Mouse (Mus musculus) midbrain, embryonic 16.5 days (tissue): ENCODE data around the gene Slu7. TPM values are rescaled to one million over a fixed set of nuclear protein-coding genes. Genes with fewer than 3 reads are reported as not detected.
A peak's percentile ranks its signal among the peaks of the same experiment; 100 is the strongest.

Experiments used
- ATAC-seq: fragments of 200-750 bp; cut with Nextera tagmentation; 2 replicates; pipeline ENCODE4 v1.8.0; 2017; ENCODE audit warnings: moderate TSS enrichment
- H3K27ac ChIP-seq: fragments of 300-500 bp; sonication (generic); 2 replicates; pipeline ENCODE4 v1.5.1; 2014; ENCODE audit warnings: mild to moderate bottlenecking, low read length, mixed read lengths
- H3K27me3 ChIP-seq: fragments of 300-500 bp; sonication (generic); 2 replicates; pipeline ENCODE4 v1.6.1; 2014; ENCODE audit warnings: low read depth, low read length, mixed read lengths; ENCODE audit not compliant: control insufficient read depth, insufficient read depth
- H3K36me3 ChIP-seq: fragments of 300-500 bp; sonication (generic); 2 replicates; pipeline ENCODE4 v1.6.1; 2014; ENCODE audit warnings: mild to moderate bottlenecking, low read length, moderate library complexity, mixed read lengths; ENCODE audit not compliant: control insufficient read depth, insufficient read depth
- H3K4me1 ChIP-seq: fragments of 300-500 bp; sonication (generic); 2 replicates; pipeline ENCODE4 v1.6.1; 2014; ENCODE audit warnings: mild to moderate bottlenecking, low read length, mixed read lengths; ENCODE audit not compliant: control insufficient read depth, insufficient read depth
- H3K4me2 ChIP-seq: fragments of 300-500 bp; sonication (generic); 2 replicates; pipeline ENCODE4 v1.6.1; 2014; ENCODE audit warnings: mild to moderate bottlenecking, low read length, mixed read lengths
- H3K4me3 ChIP-seq: fragments of 300-500 bp; sonication (generic); 2 replicates; pipeline ENCODE4 v1.5.1; 2014; ENCODE audit warnings: low read depth, mild to moderate bottlenecking, low read length, moderate library complexity, mixed read lengths
- H3K9ac ChIP-seq: fragments of 300-500 bp; sonication (generic); 2 replicates; pipeline ENCODE4 v1.6.1; 2014; ENCODE audit warnings: low read depth, low read length, mixed read lengths
- H3K9me3 ChIP-seq: fragments of 300-500 bp; sonication (generic); replicated peaks from 2 replicates; pipeline ENCODE4 v1.6.1; 2014; ENCODE audit warnings: mild to moderate bottlenecking, low read length, mixed read lengths; ENCODE audit not compliant: control insufficient read depth, poor library complexity, severe bottlenecking
- whole genome bisulfite sequencing: fragments of 180-500 bp; shearing (Covaris S2); extraction: QIAGEN DNeasy Blood & Tissue Kit; methylation state at CpG from one replicate; pipeline ENCODE4 v1.1.7; 2014; 5-methylcytosine and 5-hydroxymethylcytosine counted together
- polyA plus RNA-seq: library from polyadenylated mRNA; unstranded; fragments of >200 nt; fragmentation: Nextera tagmentation; extraction: Ambion mirVana; gene quantifications from 2 replicates; pipeline ENCODE4 v1.2.1, GENCODE M21; 2015

Gene Slu7
- polyA plus RNA-seq, 1 experiment from 2014 or later = 62.6 TPM

DNA sequence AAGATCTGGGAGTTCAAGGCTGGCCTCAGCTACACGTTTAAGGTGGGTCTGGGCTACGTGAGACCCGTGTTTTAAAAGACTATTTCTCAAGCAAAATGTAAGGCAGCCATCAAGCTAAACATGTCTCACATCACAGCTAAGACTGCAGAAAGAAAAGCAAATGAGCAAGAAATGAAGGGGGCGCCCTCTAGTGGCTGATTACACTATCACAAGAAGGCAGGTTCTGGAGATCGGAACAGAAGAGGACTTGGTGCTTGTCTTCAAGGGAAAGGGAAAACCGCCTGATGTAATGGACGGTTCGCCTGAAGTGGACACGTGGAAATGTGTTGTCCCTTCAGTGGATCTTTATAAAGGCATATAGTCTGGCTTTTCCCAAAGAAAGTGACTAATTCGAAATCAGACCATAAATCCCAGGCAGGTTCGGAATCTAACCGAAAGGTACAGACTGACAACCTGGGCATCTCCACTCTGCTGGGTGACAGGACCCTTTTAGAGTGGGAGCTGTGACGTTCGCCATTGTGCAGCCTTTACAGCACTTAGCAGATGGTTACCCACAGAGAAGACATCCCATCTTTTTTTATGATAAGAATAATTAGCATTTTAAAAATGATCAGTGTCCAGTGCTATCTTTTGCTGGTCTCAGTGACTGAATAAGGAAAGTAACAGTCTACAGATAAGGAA is 20.6 kb upstream of the Slu7 start:
- Histone ChIP-seq H3K27ac (no peak overlapping the region), H3K9me3 (no peaks in the 10 kb centered on the region), H3K4me3 (no peak overlapping the region), H3K4me2 (peak overlapping the region; percentile 25; the same call in 1 of the 2 replicates), H3K9ac (no peak overlapping the region), H3K4me1 (no peaks in the 10 kb centered on the region), H3K36me3 (no peaks in the 10 kb centered on the region), H3K27me3 (no peaks in the 10 kb centered on the region)
- peak; percentile 68 for ATAC-seq
- WGBS = 24% methylated on average over 14 of the region's 14 CpGs

DNA sequence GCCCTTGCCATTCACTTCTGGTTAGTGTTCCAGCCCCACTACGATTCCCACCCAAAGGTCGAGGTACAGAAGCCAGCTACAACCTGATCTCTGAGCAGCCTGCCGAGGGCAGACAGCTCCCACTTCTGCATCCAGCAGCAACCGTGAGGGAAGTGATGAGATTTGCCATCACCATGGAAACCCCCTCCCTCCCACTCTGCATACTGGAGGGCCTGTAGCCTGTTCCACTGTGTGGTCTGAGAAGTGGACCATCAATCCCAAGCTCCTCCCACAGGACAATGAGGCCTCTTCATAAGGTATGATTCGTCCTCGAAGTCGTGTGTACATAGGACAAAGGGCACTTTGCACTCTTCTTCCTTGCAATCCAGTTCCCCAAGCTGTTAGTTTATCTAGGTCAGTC is 16.3 kb upstream of the Slu7 start:
- Histone ChIP-seq H3K4me2 (no peak overlapping the region), H3K9me3 (no peaks in the 10 kb centered on the region), H3K9ac (no peak overlapping the region), H3K4me3 (no peak overlapping the region), H3K4me1 (no peaks in the 10 kb centered on the region), H3K36me3 (no peaks in the 10 kb centered on the region), H3K27ac (no peak overlapping the region), H3K27me3 (no peaks in the 10 kb centered on the region)
- WGBS = 32% methylated on average over 7 of the region's 7 CpGs
- peak; percentile 48; the same call in 1 of the 2 replicates for ATAC-seq

DNA sequence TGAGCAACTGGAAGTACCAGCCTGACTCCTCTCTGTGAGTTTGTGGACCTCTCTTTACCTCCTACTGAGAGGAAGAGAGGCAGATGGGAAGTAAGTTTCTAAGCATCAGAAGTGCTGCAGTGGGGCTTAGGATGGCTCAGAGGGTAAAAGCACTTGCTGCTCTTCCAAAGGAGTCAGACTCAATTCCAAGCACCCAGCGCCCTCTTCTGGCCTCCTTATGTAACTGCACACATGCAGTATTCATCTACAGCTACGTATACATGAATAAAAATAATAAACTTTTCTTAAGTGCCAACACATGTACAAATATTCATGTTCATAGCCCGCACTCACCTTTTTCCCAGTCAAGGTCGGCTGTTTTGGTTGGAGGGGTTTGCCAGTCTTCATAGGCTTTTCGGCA is 9.2 kb upstream of the Slu7 start:
- WGBS = 77% methylated on average over 5 of the region's 5 CpGs
- Histone ChIP-seq H3K27me3 (no peaks in the 10 kb centered on the region), H3K27ac (no peak overlapping the region), H3K36me3 (no peaks in the 10 kb centered on the region), H3K9ac (no peak overlapping the region), H3K4me1 (peaks cover 5% of the 10 kb centered on the region), H3K9me3 (no peaks in the 10 kb centered on the region), H3K4me3 (no peak overlapping the region), H3K4me2 (no peak overlapping the region)
- no peak for ATAC-seq

DNA sequence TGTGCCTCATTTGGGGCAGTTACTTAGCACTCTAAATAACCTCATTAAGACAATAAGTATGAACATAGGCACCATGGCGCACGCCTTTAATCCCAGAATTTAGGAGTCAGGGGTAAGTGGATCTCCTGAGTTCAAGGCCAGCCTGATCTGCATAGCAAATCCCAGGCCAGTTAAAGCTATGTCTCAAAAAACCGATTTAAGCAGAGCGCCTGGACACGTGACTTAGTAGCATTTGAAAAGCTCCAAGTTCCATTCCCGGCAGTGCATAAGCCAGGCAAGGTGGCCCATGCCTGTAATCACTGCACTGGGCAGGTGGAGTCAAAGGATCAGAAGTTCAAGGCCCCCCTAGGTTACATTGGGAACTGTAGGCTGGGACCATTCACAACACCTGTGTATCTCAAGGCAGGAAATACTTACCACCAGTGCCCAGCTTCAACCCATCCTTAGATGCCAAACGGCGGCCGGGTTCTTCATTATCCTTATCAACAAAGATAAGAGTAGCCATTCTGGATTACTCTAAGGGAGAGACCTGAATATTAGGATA is 8.3 kb upstream of the Slu7 start:
- no peaks in the 10 kb centered on the region for H3K27me3 ChIP-seq
- ATAC-seq = no peak
- H3K4me2 ChIP-seq = peak overlapping the region; percentile 59
- H3K36me3 ChIP-seq = no peaks in the 10 kb centered on the region
- H3K4me3 ChIP-seq = no peak overlapping the region
- no peaks in the 10 kb centered on the region for H3K9me3 ChIP-seq
- whole genome bisulfite sequencing = 92% methylated on average over 9 of the region's 9 CpGs
- H3K9ac ChIP-seq = no peak overlapping the region
- H3K4me1 ChIP-seq = peaks cover 5% of the 10 kb centered on the region
- no peak overlapping the region for H3K27ac ChIP-seq

DNA sequence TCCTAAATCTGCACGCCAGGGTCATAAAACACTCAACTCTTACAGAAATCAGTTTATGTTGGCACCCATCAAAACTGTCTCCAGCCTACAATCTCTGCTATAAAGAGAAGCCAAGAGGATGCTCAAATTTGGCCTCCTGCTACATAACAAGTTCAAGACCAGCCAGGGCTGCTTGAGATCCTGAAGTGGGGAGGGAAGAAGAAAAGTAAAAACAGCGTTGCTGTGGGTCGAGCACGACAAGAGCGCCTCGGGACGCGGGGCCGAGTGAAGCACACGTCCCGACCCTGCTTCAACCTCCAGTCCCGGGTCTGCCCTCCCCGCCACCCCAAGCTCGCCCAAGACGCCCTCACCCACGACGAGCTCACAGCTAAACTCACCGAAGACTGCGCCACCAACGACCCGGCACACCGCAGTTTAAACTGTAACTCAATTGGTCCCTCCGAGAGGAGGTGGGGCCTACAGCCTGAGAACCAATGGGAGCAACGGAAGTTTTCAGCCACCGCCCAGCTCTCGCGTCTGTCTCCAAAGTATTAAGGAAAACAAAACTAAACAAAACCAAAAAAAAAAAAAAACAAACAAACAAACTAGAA is 7.6 kb upstream of the Slu7 start, which contains the start of gene Pttg1:
Gene Pttg1 (minus strand): TSS at position 428 of the 590 bp plus-strand sequence.
- Histone ChIP-seq H3K4me2 (peak within 1 kb of the TSS; percentile 59), H3K36me3 (no peaks in the 10 kb centered on the region), H3K9ac (peak within 1 kb of the TSS; percentile 59), H3K4me1 (peaks cover 5% of the 10 kb centered on the region), H3K9me3 (no peaks in the 10 kb centered on the region), H3K4me3 (peak within 1 kb of the TSS; percentile 55), H3K27me3 (no peaks in the 10 kb centered on the region), H3K27ac (no peak within 1 kb of the TSS)
- peak; percentile 91 for ATAC-seq
- WGBS = 4% methylated on average over 27 of the region's 27 CpGs

DNA sequence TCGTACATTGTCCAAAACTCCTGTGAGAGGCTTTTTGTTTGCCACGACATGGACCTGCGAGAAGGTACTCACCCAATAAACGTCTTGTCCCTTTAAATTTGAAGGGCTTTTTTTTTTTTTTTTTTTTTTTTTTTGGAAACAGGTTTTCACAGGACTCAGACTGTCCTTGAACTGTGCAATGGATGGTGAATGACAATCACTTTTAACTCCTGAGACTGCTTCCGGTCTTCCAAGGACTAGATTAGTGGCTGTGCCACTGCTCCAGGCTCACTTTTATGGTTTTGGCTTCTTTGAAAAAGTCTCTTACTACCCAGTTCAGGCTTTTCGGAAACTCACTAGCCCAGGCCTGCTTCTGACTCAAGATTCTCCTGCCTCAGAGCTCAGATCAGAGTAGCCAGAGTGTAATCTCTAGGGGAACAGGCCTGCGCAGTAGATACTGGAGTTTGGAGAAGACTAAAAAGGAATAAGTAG is 7.1 kb upstream of the Slu7 start:
- Histone ChIP-seq H3K27ac (no peak overlapping the region), H3K4me2 (peak overlapping the region; percentile 59), H3K4me1 (peaks cover 5% of the 10 kb centered on the region), H3K9me3 (no peaks in the 10 kb centered on the region), H3K36me3 (no peaks in the 10 kb centered on the region), H3K27me3 (no peaks in the 10 kb centered on the region), H3K4me3 (peak overlapping the region; percentile 55), H3K9ac (peak overlapping the region; percentile 59; the same call in 1 of the 2 replicates)
- peak; percentile 32; the same call in 1 of the 2 replicates for ATAC-seq
- 16% methylated on average over 7 of the region's 7 CpGs for WGBS

DNA sequence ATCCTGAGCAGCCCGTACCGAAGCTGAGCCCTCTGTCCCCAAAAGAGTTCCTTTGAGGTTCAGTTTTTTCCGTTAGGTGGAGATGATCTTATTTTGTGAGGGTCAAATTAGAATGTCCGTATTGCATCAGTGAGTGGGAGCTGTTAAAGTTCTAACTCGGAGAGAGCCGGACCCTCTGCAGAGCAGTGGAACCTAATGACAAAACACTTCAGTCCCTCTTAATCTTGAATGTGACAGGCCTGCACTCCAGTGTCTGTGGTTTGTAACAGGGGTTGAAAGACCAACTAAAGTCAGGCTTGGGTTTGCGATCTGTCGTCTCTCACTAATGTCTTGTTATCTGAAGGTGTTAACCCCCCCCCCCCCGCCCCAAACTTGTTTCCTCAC is 472 bp downstream of the Slu7 start:
- WGBS = 3% methylated on average over 9 of the region's 9 CpGs
- Histone ChIP-seq H3K4me2 (peak overlapping the region; percentile 76), H3K9me3 (no peaks in the 10 kb centered on the region), H3K4me1 (peaks cover 7% of the 10 kb centered on the region), H3K27ac (peak overlapping the region; percentile 25), H3K9ac (peak overlapping the region; percentile 70), H3K36me3 (peaks cover 8% of the 10 kb centered on the region), H3K4me3 (peak overlapping the region; percentile 73), H3K27me3 (no peaks in the 10 kb centered on the region)
- peak; percentile 44 for ATAC-seq

DNA sequence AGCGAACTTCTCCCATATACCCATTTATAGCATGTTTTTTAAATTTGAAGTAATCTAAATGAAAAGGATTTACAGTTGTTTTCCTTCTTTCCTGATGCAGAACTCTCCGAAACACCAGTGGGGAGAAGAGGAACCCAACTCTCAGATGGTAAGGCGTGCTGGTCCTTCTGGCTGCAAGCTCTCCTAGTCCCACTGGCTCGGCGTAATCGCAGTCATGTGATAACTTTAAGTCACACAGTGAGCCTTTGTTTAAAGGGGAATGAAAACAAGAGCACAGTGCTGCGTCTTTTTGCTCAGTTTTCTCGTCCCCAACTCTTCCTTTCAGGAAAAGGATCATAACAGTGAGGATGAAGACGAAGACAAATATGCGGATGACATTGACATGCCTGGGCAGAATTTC is 7.6 kb downstream of the Slu7 start:
- WGBS = 96% methylated on average over 10 of the region's 10 CpGs
- no peak overlapping the region for H3K4me3 ChIP-seq
- no peak for ATAC-seq
- H3K27me3 ChIP-seq = no peaks in the 10 kb centered on the region
- H3K9me3 ChIP-seq = no peaks in the 10 kb centered on the region
- H3K4me2 ChIP-seq = no peak overlapping the region
- peaks cover 57% of the 10 kb centered on the region for H3K36me3 ChIP-seq
- no peaks in the 10 kb centered on the region for H3K4me1 ChIP-seq
- no peak overlapping the region for H3K9ac ChIP-seq
- no peak overlapping the region for H3K27ac ChIP-seq

DNA sequence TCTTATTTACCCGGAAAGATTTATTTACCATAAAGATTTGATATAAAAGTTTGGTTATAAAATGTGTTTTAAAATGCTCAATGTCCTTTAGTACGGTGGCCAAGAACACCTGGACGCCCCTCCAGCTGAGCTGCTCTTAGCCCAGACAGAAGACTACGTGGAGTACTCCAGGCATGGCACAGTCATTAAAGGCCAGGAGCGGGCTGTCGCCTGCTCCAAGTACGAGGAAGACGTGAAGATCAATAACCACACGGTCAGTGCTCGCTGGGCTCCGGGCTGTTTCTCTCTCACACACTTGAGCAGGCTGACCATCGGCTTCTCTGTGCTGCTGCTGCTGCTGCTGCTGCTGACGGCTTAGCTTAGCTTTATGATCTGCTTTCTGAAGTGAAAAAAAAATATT is 9.6 kb downstream of the Slu7 start:
- no peak overlapping the region for H3K27ac ChIP-seq
- WGBS = 95% methylated on average over 13 of the region's 13 CpGs
- ATAC-seq = no peak

More for the DNA sequence above, 9.6 kb downstream of the Slu7 start:
- H3K27me3 ChIP-seq = no peaks in the 10 kb centered on the region
- H3K9me3 ChIP-seq = no peaks in the 10 kb centered on the region
- no peak overlapping the region for H3K9ac ChIP-seq
- H3K4me3 ChIP-seq = no peak overlapping the region
- no peaks in the 10 kb centered on the region for H3K4me1 ChIP-seq
- no peak overlapping the region for H3K4me2 ChIP-seq
- peaks cover 67% of the 10 kb centered on the region for H3K36me3 ChIP-seq
